Comparison of ENCODE assay signal across 16 mouse cellular contexts in the genomic region with DNA sequence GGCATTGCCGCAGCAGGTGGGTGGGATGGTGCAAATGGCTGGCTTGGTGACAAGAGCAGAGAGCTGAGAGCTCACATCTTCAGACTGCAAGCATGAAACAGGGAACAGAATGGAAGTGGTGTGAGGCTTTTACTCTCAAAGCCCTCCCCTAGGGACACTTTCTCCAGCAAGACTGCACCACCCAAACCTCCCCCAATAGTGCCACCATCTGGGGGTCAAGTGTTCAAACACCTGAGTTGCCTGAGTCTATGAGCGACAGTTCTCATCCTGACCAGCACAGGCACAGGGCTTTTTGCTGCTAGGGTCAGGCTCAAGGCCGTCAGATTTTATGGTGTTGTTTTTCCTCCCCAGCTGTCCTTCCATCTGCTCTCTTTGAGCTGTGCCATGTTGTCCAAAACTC.
"Had no signal": no experiment of that assay in that cellular context is flagged by ENCODE, and none has a peak within 500 bp of the region (broad histone marks: within the 10 kb centered on the region; RNA-seq: fewer than 3 reads in every experiment).

No protein-coding gene starts in this region.

- H3K9ac ChIP-seq: lung, embryonic 15.5 days; midbrain, embryonic 13.5 days; midbrain, embryonic 15.5 days; neural tube, embryonic 12.5 days; stomach, embryonic 15.5 days had no signal

- H3K36me3 ChIP-seq: lung, embryonic 15.5 days; midbrain, embryonic 13.5 days; midbrain, embryonic 15.5 days; neural tube, embryonic 12.5 days; stomach, embryonic 15.5 days had no signal

- DNase-seq: lung, adult 2 months; lung, postnatal 14 days; lung, postnatal 36 days; right cerebral cortex, postnatal 14 days; thymus, adult 18-20 months; thymus, postnatal 14 days; thymus, postnatal 36 days had no signal

- H3K4me3 ChIP-seq: lung, embryonic 15.5 days; megakaryocyte, embryonic 14.5 days; midbrain, embryonic 13.5 days; midbrain, embryonic 15.5 days; neural tube, embryonic 12.5 days; stomach, embryonic 15.5 days had no signal

- H3K4me1 ChIP-seq: lung, embryonic 15.5 days; megakaryocyte, embryonic 14.5 days; midbrain, embryonic 13.5 days; midbrain, embryonic 15.5 days; neural tube, embryonic 12.5 days; stomach, embryonic 15.5 days had no signal

- ATAC-seq: lung, postnatal 0 days; midbrain, embryonic 13.5 days; midbrain, embryonic 15.5 days had no signal

- H3K9me3 ChIP-seq: lung, embryonic 15.5 days; megakaryocyte, embryonic 14.5 days; midbrain, embryonic 13.5 days; midbrain, embryonic 15.5 days; neural tube, embryonic 12.5 days; stomach, embryonic 15.5 days had no signal

- H3K27ac ChIP-seq: lung, embryonic 15.5 days; macrophage; midbrain, embryonic 13.5 days; midbrain, embryonic 15.5 days; neural tube, embryonic 12.5 days; stomach, embryonic 15.5 days had no signal

- H3K4me2 ChIP-seq: lung, embryonic 15.5 days; midbrain, embryonic 11.5 days; midbrain, embryonic 13.5 days; midbrain, embryonic 15.5 days; neural tube, embryonic 12.5 days; stomach, embryonic 15.5 days had no signal

- H3K27me3 ChIP-seq: lung, embryonic 15.5 days; megakaryocyte, embryonic 14.5 days; midbrain, embryonic 13.5 days; midbrain, embryonic 15.5 days; neural tube, embryonic 12.5 days; stomach, embryonic 15.5 days had no signal
